Mouse (Mus musculus) erythroblast, embryonic 14.5 days (primary cell): ENCODE measurements around the gene Chrnb1.

Source experiments
- GATA1 ChIP-seq: IDR thresholded peaks from 2 replicates; pipeline ENCODE4 v1.6.1; 2012; ENCODE audit warnings: low read length, inconsistent platforms, mixed read lengths
- TAL1 ChIP-seq: IDR thresholded peaks from 3 replicates; pipeline ENCODE4 v1.6.1; 2012; ENCODE audit warnings: low read length, inconsistent platforms, mixed read lengths

GRCm38 (mm10) chr11:69806378-69806777 is 10.6 kb upstream of the Chrnb1 start:
- TF ChIP-seq GATA1 (no peak), TAL1 (no peak)
